9 mouse cellular contexts compared by ENCODE assay signal in the genomic region with DNA sequence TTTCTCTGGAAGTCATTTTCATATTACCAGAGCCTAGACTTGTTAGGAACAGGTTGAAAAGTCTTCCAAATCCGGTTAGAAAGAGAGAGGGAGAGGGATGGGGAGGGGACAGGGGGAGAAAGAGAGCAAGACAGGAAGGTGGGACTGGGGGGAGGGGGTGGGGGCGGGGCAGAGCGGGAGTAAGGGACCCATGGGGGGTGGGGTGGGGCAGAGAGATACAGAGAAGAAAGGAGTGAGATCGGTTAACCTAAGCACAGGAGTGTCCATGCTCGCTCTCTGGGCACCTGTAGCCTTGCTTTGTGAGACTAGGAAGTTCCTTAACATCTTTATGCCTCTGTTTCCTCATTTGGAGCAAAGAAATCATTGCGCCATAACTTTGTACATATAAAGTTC. TPM values are rescaled to one million over a fixed set of nuclear protein-coding genes. Genes with fewer than 3 reads are reported as not detected.
DNase-seq lines count a peak whose midpoint lies in the region; ATAC-seq and TF ChIP-seq lines count a peak whose summit lies in the region.
"Had no signal": no experiment of that assay in that cellular context is flagged by ENCODE, and none has a peak within 500 bp of the region (broad histone marks: within the 10 kb centered on the region; RNA-seq: fewer than 3 reads in every experiment).

No protein-coding gene starts in this region.

- no peaks in the 10 kb centered on the region for H3K9me3 ChIP-seq in heart, embryonic 10.5 days
- H3K9me3 ChIP-seq in midbrain, embryonic 10.5 days (replicated peaks) = peaks cover 3% of the 10 kb centered on the region; the same call in 1 of the 2 replicates
- 0 out of 2 replicates have a peak, but pooled peaks cover 4% of the 10 kb centered on the region for H3K9me3 ChIP-seq in midbrain, postnatal 0 days (ENCODE audit: low read length)
- no peaks in the 10 kb centered on the region for H3K9me3 ChIP-seq in limb, embryonic 10.5 days (replicated peaks)
- H3K9me3 ChIP-seq in stomach, postnatal 0 days (ENCODE audit: control insufficient read depth, low read length) = no peaks in the 10 kb centered on the region

- WGBS in heart, embryonic 10.5 days = 16% methylated on average over 6 of the region's 6 CpGs
- WGBS in midbrain, embryonic 10.5 days = 25% methylated on average over 5 of the region's 6 CpGs
- 36% methylated on average over 4 of the region's 6 CpGs for WGBS in midbrain, postnatal 0 days
- 22% methylated on average over 6 of the region's 6 CpGs for WGBS in limb, embryonic 10.5 days
- 29% methylated on average over 6 of the region's 6 CpGs for WGBS in stomach, postnatal 0 days

- no peaks in the 10 kb centered on the region for H3K27me3 ChIP-seq in heart, embryonic 10.5 days (ENCODE audit: insufficient read depth, poor library complexity, severe bottlenecking)
- peaks cover 21% of the 10 kb centered on the region for H3K27me3 ChIP-seq in midbrain, embryonic 10.5 days (ENCODE audit: low read depth, poor library complexity, severe bottlenecking)
- H3K27me3 ChIP-seq in midbrain, postnatal 0 days (ENCODE audit: insufficient read depth, low read length) = no peaks in the 10 kb centered on the region
- H3K27me3 ChIP-seq in limb, embryonic 10.5 days (ENCODE audit: low read depth, poor library complexity, severe bottlenecking) = peaks cover 9% of the 10 kb centered on the region; the same call in 1 of the 2 replicates
- H3K27me3 ChIP-seq in stomach, postnatal 0 days (ENCODE audit: control insufficient read depth, insufficient read depth, low read length) = no peaks in the 10 kb centered on the region

- H3K4me2 ChIP-seq in midbrain, postnatal 0 days (ENCODE audit: low read depth, low read length, poor library complexity, severe bottlenecking) = no peak overlapping the region
- H3K4me2 ChIP-seq in stomach, postnatal 0 days (replicated peaks; ENCODE audit: low read depth) = no peak overlapping the region; the same call in 1 of the 2 replicates

- intact Hi-C loops in heart, postnatal 10 days (cut with DNase I) = no loop called here

- peak overlapping the region; percentile 52 for H3K4me3 ChIP-seq in heart, embryonic 10.5 days
- H3K4me3 ChIP-seq in midbrain, embryonic 10.5 days = peak overlapping the region; percentile 41; the same call in 1 of the 2 replicates
- H3K4me3 ChIP-seq in midbrain, postnatal 0 days (ENCODE audit: low read depth, low read length) = no peak overlapping the region
- peak overlapping the region; percentile 42 for H3K4me3 ChIP-seq in limb, embryonic 10.5 days
- 0 out of 2 replicates have a peak overlapping the region, but pooled peaks have one; percentile 1 for H3K4me3 ChIP-seq in stomach, postnatal 0 days (ENCODE audit: low read depth, low read length)

- TF ChIP-seq EP300 in stomach, postnatal 0 days (optimal IDR thresholded peaks at IDR 0.05) = no peak

- no peak for ATAC-seq in midbrain, postnatal 0 days (ENCODE audit: low FRiP score)
- ATAC-seq in stomach, postnatal 0 days (ENCODE audit: low FRiP score, low TSS enrichment) = no peak
- no peak for ATAC-seq in megakaryocyte progenitor cell, adult 5-6 weeks (replicated peaks; ENCODE audit: poor library complexity)

- peaks cover 11% of the 10 kb centered on the region for H3K4me1 ChIP-seq in heart, embryonic 10.5 days
- peaks cover 13% of the 10 kb centered on the region for H3K4me1 ChIP-seq in midbrain, embryonic 10.5 days
- no peaks in the 10 kb centered on the region for H3K4me1 ChIP-seq in midbrain, postnatal 0 days (ENCODE audit: insufficient read depth, low read length)
- peaks cover 15% of the 10 kb centered on the region for H3K4me1 ChIP-seq in limb, embryonic 10.5 days
- no peaks in the 10 kb centered on the region; the same call in 1 of the 2 replicates for H3K4me1 ChIP-seq in stomach, postnatal 0 days (replicated peaks; ENCODE audit: control insufficient read depth, insufficient read depth)

- no peak for DNase-seq in heart, embryonic 10.5 days (ENCODE audit: low spot score)
- DNase-seq in heart, postnatal 10 days = no peak
- DNase-seq in midbrain, embryonic 10.5 days (ENCODE audit: low spot score) = no peak
- no peak for DNase-seq in midbrain, postnatal 0 days (ENCODE audit: low spot score)
- DNase-seq in limb, embryonic 10.5 days (ENCODE audit: low spot score) = peak; percentile 28
- DNase-seq in stomach, postnatal 0 days (ENCODE audit: low spot score) = peak; percentile 10
- DNase-seq in left cerebral cortex, adult 9 months (ENCODE audit: low spot score in 2 of 2) = no peak
- DNase-seq: gastrocnemius, postnatal 36 days had no signal

- H3K27ac ChIP-seq in heart, embryonic 10.5 days = peak overlapping the region; percentile 70; the same call in 1 of the 2 replicates
- H3K27ac ChIP-seq in midbrain, embryonic 10.5 days (replicated peaks) = no peak overlapping the region
- no peak overlapping the region for H3K27ac ChIP-seq in midbrain, postnatal 0 days (ENCODE audit: low read depth, low read length)
- peak overlapping the region; percentile 37; the same call in 1 of the 2 replicates for H3K27ac ChIP-seq in limb, embryonic 10.5 days
- H3K27ac ChIP-seq in stomach, postnatal 0 days (replicated peaks) = no peak overlapping the region

- H3K9ac ChIP-seq in midbrain, postnatal 0 days (replicated peaks; ENCODE audit: low read length, poor library complexity, severe bottlenecking) = no peak overlapping the region
- H3K9ac ChIP-seq in stomach, postnatal 0 days (ENCODE audit: low read length) = no peak overlapping the region

- H3K36me3 ChIP-seq in heart, embryonic 10.5 days = no peaks in the 10 kb centered on the region
- H3K36me3 ChIP-seq in midbrain, embryonic 10.5 days = no peaks in the 10 kb centered on the region
- H3K36me3 ChIP-seq in midbrain, postnatal 0 days (ENCODE audit: insufficient read depth, low read length) = no peaks in the 10 kb centered on the region
- no peaks in the 10 kb centered on the region for H3K36me3 ChIP-seq in limb, embryonic 10.5 days
- no peaks in the 10 kb centered on the region for H3K36me3 ChIP-seq in stomach, postnatal 0 days (ENCODE audit: control insufficient read depth, insufficient read depth, low read length)

- TF ChIP-seq CTCF in midbrain, postnatal 0 days (IDR thresholded peaks at IDR 0.05) = no peak
- TF ChIP-seq CTCF in stomach, postnatal 0 days (IDR thresholded peaks at IDR 0.05; ENCODE audit: low read depth) = no peak

RNA-seq across cellular contexts. Expression of gene Foxo1, which starts 56.8 kb away (rescaled TPM):
- 4.8 and 5.3 TPM in 2 replicates for polyA plus RNA-seq in heart, embryonic 10.5 days (2016; fragmentation: Nextera tagmentation; extraction: Ambion mirVana)
- 10 to 100 TPM; 16.7 to 17.1 TPM for total RNA-seq in heart, postnatal 10 days (2021)
- 1.9 and 2.1 TPM in 2 replicates for polyA plus RNA-seq in midbrain, embryonic 10.5 days (2016; fragmentation: Nextera tagmentation; extraction: Ambion mirVana)
- total RNA-seq in midbrain, postnatal 0 days (2014; rRNA removed) = 5.8 and 8.3 TPM in 2 replicates
- polyA plus RNA-seq in midbrain, postnatal 0 days (2015; fragmentation: Nextera tagmentation; extraction: Ambion mirVana) = 3.4 and 3.6 TPM in 2 replicates
- 3.5 and 4.6 TPM in 2 replicates for polyA plus RNA-seq in limb, embryonic 10.5 days (2016; fragmentation: Nextera tagmentation; extraction: Ambion mirVana)
- 3.4 and 4.0 TPM in 2 replicates for polyA plus RNA-seq in stomach, postnatal 0 days (2015; fragmentation: Nextera tagmentation; extraction: Ambion mirVana)
- total RNA-seq in megakaryocyte progenitor cell, adult 5-6 weeks (2015) = 2.4 and 2.9 TPM in 2 replicates
- 0.42 and 0.74 TPM in 2 replicates for total RNA-seq in megakaryocyte progenitor cell, adult 5-6 weeks (2017)

Comparison
In these comparisons a context has a peak if more than half of its experiments do, and no peak if none do; other contexts are left out.
1. DNase-seq: peak in limb, embryonic 10.5 days (single experiment) and stomach, postnatal 0 days (single experiment); none in heart, embryonic 10.5 days (single experiment), heart, postnatal 10 days (0 of 2), midbrain, embryonic 10.5 days (single experiment), midbrain, postnatal 0 days (single experiment) and left cerebral cortex, adult 9 months (0 of 2).
2. H3K27ac ChIP-seq: peak in heart, embryonic 10.5 days (single experiment) and limb, embryonic 10.5 days (single experiment); none in midbrain, embryonic 10.5 days (single experiment), midbrain, postnatal 0 days (single experiment) and stomach, postnatal 0 days (single experiment).